ENCODE assay signal across 18 mouse cellular contexts in the genomic region with DNA sequence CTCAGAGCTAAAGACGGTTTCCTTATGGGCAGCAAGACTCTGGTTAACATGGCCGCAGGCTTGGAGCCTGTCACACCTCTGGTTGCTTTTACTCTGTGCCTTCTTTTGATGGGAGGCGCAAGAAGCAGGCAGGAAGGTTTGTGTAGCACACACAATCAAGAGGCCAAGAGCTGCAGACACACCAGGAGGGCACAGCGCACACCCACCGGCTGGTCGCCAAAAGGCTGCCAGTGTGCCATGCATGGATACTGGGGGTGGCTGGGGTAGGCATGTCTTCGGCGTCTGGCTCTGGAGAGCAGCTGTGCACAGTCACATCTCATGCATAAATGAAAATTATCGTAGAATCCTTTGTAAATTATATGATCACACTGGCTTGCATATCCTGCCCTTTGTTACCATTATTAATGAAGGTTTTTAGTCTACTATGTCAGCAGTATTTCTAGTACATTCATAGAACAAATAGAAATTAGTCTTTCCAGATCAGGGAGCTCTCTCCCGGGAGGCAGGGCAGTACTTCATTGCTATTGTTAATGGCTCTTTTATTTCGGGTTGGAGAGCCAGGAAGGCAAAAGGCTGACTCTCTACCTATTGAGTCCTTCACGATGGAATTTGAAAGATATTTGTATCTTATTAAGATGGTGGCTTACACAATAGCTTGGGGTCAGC. TPM values are rescaled to one million over a fixed set of nuclear protein-coding genes. Genes with fewer than 3 reads are reported as not detected.
A peak's percentile ranks its signal among the peaks of the same experiment; 100 is the strongest.
DNase-seq lines count a peak whose midpoint lies in the region; ATAC-seq and TF ChIP-seq lines count a peak whose summit lies in the region.
"Had no signal": no experiment of that assay in that cellular context is flagged by ENCODE, and none has a peak within 500 bp of the region (broad histone marks: within the 10 kb centered on the region; RNA-seq: fewer than 3 reads in every experiment).

No protein-coding gene starts in this region.

- no peak overlapping the region for H3K4me2 ChIP-seq in midbrain, embryonic 12.5 days (replicated peaks)
- no peak overlapping the region for H3K4me2 ChIP-seq in neural tube, embryonic 14.5 days (ENCODE audit: low read depth, low read length)
- H3K4me2 ChIP-seq: liver, embryonic 12.5 days had no signal

- H3K27ac ChIP-seq in cerebellum, adult 2 months (ENCODE audit: insufficient read depth, low read length): no peak overlapping the region
- H3K27ac ChIP-seq in hindbrain, embryonic 10.5 days: peak overlapping the region; percentile 79
- H3K27ac ChIP-seq in midbrain, embryonic 12.5 days (replicated peaks): peak overlapping the region; percentile 84
- H3K27ac ChIP-seq in neural tube, embryonic 14.5 days (ENCODE audit: low read depth, low read length): peak overlapping the region; percentile 97
- H3K27ac ChIP-seq: liver, embryonic 12.5 days had no signal

- no peaks in the 10 kb centered on the region for H3K9me3 ChIP-seq in hindbrain, embryonic 10.5 days
- H3K9me3 ChIP-seq in midbrain, embryonic 12.5 days: no peaks in the 10 kb centered on the region
- no peaks in the 10 kb centered on the region for H3K9me3 ChIP-seq in neural tube, embryonic 14.5 days (ENCODE audit: control insufficient read depth, low read length)
- H3K9me3 ChIP-seq: liver, embryonic 12.5 days had no signal

- no peak overlapping the region for H3K9ac ChIP-seq in midbrain, embryonic 12.5 days (replicated peaks)
- H3K9ac ChIP-seq in neural tube, embryonic 14.5 days (replicated peaks; ENCODE audit: low read depth, low read length): no peak overlapping the region
- H3K9ac ChIP-seq: liver, embryonic 12.5 days had no signal

- peak; percentile 37 to 50 for DNase-seq in cerebellum, postnatal 14 days
- no peak for DNase-seq in cerebellum, adult 2 months
- DNase-seq in hindbrain, embryonic 10.5 days (ENCODE audit: low spot score): peak; percentile 28
- no peak for DNase-seq in kidney, postnatal 4 days
- no peak for DNase-seq in cerebellum, postnatal 25 days
- DNase-seq in Muller cell, postnatal 12 days (ENCODE audit: inconsistent ontology term): no peak
- DNase-seq: cerebellum, adult 8-10 months; gastrocnemius, postnatal 10 days; kidney, adult 2 months; right cerebral cortex, postnatal 14 days; thymus, adult 2 months had no signal

- no peak for TF ChIP-seq CTCF in cerebellum, adult 2 months (IDR thresholded peaks at IDR 0.05; ENCODE audit: borderline replicate concordance, insufficient read depth, low read depth, low read length)

- no peaks in the 10 kb centered on the region for H3K27me3 ChIP-seq in cerebellum, adult 2 months (ENCODE audit: control insufficient read depth, insufficient read depth, low read length)
- H3K27me3 ChIP-seq in hindbrain, embryonic 10.5 days (ENCODE audit: insufficient read depth, poor library complexity, severe bottlenecking): peaks cover 16% of the 10 kb centered on the region
- H3K27me3 ChIP-seq in midbrain, embryonic 12.5 days: peaks cover 17% of the 10 kb centered on the region; the same call in 1 of the 2 replicates
- no peaks in the 10 kb centered on the region for H3K27me3 ChIP-seq in neural tube, embryonic 14.5 days (ENCODE audit: control insufficient read depth, insufficient read depth, low read length)
- H3K27me3 ChIP-seq: liver, embryonic 12.5 days; Patski had no signal

- ATAC-seq in midbrain, embryonic 12.5 days (ENCODE audit: low FRiP score, low read depth): peak; percentile 59; the same call in 1 of the 2 replicates
- peak; percentile 78 for ATAC-seq in neural tube, embryonic 14.5 days (ENCODE audit: low read depth)
- ATAC-seq: liver, embryonic 12.5 days; lung, postnatal 0 days; Patski had no signal

- no peak for TF ChIP-seq POLR2A in cerebellum, adult 2 months (IDR thresholded peaks at IDR 0.05; ENCODE audit: borderline replicate concordance, insufficient read depth, low read length)

- no peak overlapping the region for H3K4me3 ChIP-seq in cerebellum, adult 2 months (replicated peaks; ENCODE audit: insufficient read depth, low read depth, low read length)
- H3K4me3 ChIP-seq in hindbrain, embryonic 10.5 days: no peak overlapping the region
- no peak overlapping the region for H3K4me3 ChIP-seq in midbrain, embryonic 12.5 days
- no peak overlapping the region for H3K4me3 ChIP-seq in neural tube, embryonic 14.5 days (ENCODE audit: low read depth, low read length)
- H3K4me3 ChIP-seq: liver, embryonic 12.5 days had no signal

- WGBS in cerebellum, adult 2 months: 45% methylated on average over 12 of the region's 12 CpGs
- WGBS in hindbrain, embryonic 10.5 days: 45% methylated on average over 12 of the region's 12 CpGs
- 44% methylated on average over 12 of the region's 12 CpGs for WGBS in midbrain, embryonic 12.5 days
- 16% methylated on average over 12 of the region's 12 CpGs for WGBS in neural tube, embryonic 14.5 days

- H3K36me3 ChIP-seq in hindbrain, embryonic 10.5 days: no peaks in the 10 kb centered on the region
- no peaks in the 10 kb centered on the region for H3K36me3 ChIP-seq in midbrain, embryonic 12.5 days
- no peaks in the 10 kb centered on the region for H3K36me3 ChIP-seq in neural tube, embryonic 14.5 days (ENCODE audit: control insufficient read depth, insufficient read depth, low read length)
- H3K36me3 ChIP-seq: liver, embryonic 12.5 days had no signal

- H3K4me1 ChIP-seq in cerebellum, adult 2 months (ENCODE audit: control insufficient read depth, insufficient read depth, low read length): no peaks in the 10 kb centered on the region
- H3K4me1 ChIP-seq in hindbrain, embryonic 10.5 days (replicated peaks): peaks cover 41% of the 10 kb centered on the region
- peaks cover 25% of the 10 kb centered on the region for H3K4me1 ChIP-seq in midbrain, embryonic 12.5 days
- peaks cover 21% of the 10 kb centered on the region for H3K4me1 ChIP-seq in neural tube, embryonic 14.5 days (ENCODE audit: control insufficient read depth, insufficient read depth, low read length)
- H3K4me1 ChIP-seq: liver, embryonic 12.5 days had no signal

RNA-seq across cellular contexts. Expression of gene Wdr95, which starts 31.9 kb away (rescaled TPM):
- 0.24 and 0.29 TPM in 2 replicates for polyA plus RNA-seq in cerebellum, adult 2 months (2012; rRNA removed)
- polyA plus RNA-seq in hindbrain, embryonic 10.5 days (2016; fragmentation: Nextera tagmentation; extraction: Ambion mirVana): 0.08 TPM in 1 of 2 replicates, not detected in the other
- polyA plus RNA-seq in midbrain, embryonic 12.5 days (2016; fragmentation: Nextera tagmentation; extraction: Ambion mirVana): 0.08 and 0.10 TPM in 2 replicates
- 0.25 and 0.50 TPM in 2 replicates for polyA plus RNA-seq in neural tube, embryonic 14.5 days (2014; fragmentation: Nextera tagmentation; extraction: Ambion mirVana)
- polyA plus RNA-seq: embryonic facial prominence, embryonic 11.5 days; large intestine, adult 2 months; liver, embryonic 12.5 days had no signal

RNA-seq across cellular contexts. Expression of gene Tex26, which starts 57.1 kb away (rescaled TPM):
- 0.30 and 0.34 TPM in 2 replicates for polyA plus RNA-seq in cerebellum, adult 2 months (2012; rRNA removed)
- 1.1 and 2.9 TPM in 2 replicates for polyA plus RNA-seq in hindbrain, embryonic 10.5 days (2016; fragmentation: Nextera tagmentation; extraction: Ambion mirVana)
- polyA plus RNA-seq in midbrain, embryonic 12.5 days (2016; fragmentation: Nextera tagmentation; extraction: Ambion mirVana): 1.1 and 1.7 TPM in 2 replicates
- polyA plus RNA-seq in neural tube, embryonic 14.5 days (2014; fragmentation: Nextera tagmentation; extraction: Ambion mirVana): 0.62 and 1.8 TPM in 2 replicates
- polyA plus RNA-seq: kidney, adult 2 months; large intestine, adult 2 months had no signal

Comparison
In these comparisons a context has a peak if more than half of its experiments do, and no peak if none do; other contexts are left out.
1. DNase-seq: peak in cerebellum, postnatal 14 days (2 of 2) and hindbrain, embryonic 10.5 days (single experiment); none in cerebellum, adult 2 months (0 of 2), kidney, postnatal 4 days (0 of 2), cerebellum, postnatal 25 days (0 of 2) and Muller cell, postnatal 12 days (single experiment).